ENCODE assay signal across 21 mouse cellular contexts in genomic region chr12:16488899-16489298, GRCm38 (mm10).
"Had no signal": no experiment of that assay in that cellular context is flagged by ENCODE, and none has a peak within 500 bp of the region (broad histone marks: within the 10 kb centered on the region; RNA-seq: fewer than 3 reads in every experiment).

No protein-coding gene starts in this region.

- DNase-seq: cerebellum, adult 2 months; cerebellum, adult 8-10 months; cerebellum, adult 9-10 months; cerebellum, adult 9-11 months; cerebellum, postnatal 10 days; cerebellum, postnatal 14 days; cerebellum, postnatal 25 days; cerebellum, postnatal 36 days; embryo, embryonic 11 days; forebrain, postnatal 0 days; gastrocnemius, adult 2 months; gastrocnemius, postnatal 10 days; gastrocnemius, postnatal 14 days; gastrocnemius, postnatal 25 days; gastrocnemius, postnatal 36 days; heart, adult 18-20 months; heart, adult 2 months had no signal

- ATAC-seq: forebrain, embryonic 13.5 days; forebrain, embryonic 14.5 days; forebrain, embryonic 15.5 days; forebrain, embryonic 16.5 days; forebrain, postnatal 0 days had no signal
